Mouse (Mus musculus) forebrain, embryonic 14.5 days (tissue): ENCODE data around the gene Acvr1b. TPM values are rescaled to one million over a fixed set of nuclear protein-coding genes. Genes with fewer than 3 reads are reported as not detected.

Source experiments
- ATAC-seq: fragments of 200-750 bp; cut with Nextera tagmentation; 2 replicates; pipeline ENCODE4 v1.8.0; 2017; ENCODE audit warnings: mild to moderate bottlenecking, moderate library complexity
- DNase-seq: peaks from one replicate; pipeline ENCODE4 v3.0.0-alpha.2; 2015; ENCODE audit warnings: low spot score
- H3K27ac ChIP-seq: fragments of 300-500 bp; sonication (generic); 2 replicates; pipeline ENCODE4 v1.5.1; 2014; ENCODE audit warnings: low read depth, mild to moderate bottlenecking, control low read depth, low read length, moderate library complexity
- H3K27me3 ChIP-seq: fragments of 300-500 bp; sonication (generic); replicated peaks from 2 replicates; pipeline ENCODE4 v1.6.1; 2014; ENCODE audit warnings: low read length, control low read depth, mixed read lengths; ENCODE audit not compliant: control insufficient read depth, insufficient read depth
- H3K36me3 ChIP-seq: fragments of 300-500 bp; sonication (generic); 2 replicates; pipeline ENCODE4 v1.6.1; 2014; ENCODE audit warnings: low read length, control low read depth; ENCODE audit not compliant: control insufficient read depth, insufficient read depth
- H3K4me1 ChIP-seq: fragments of 300-500 bp; sonication (generic); 2 replicates; pipeline ENCODE4 v1.6.1; 2014; ENCODE audit warnings: antibody characterized with exemption, low read length, control low read depth; ENCODE audit not compliant: control insufficient read depth, insufficient read depth
- H3K4me2 ChIP-seq: fragments of 300-500 bp; sonication (generic); 2 replicates; pipeline ENCODE4 v1.6.1; 2014; ENCODE audit warnings: mild to moderate bottlenecking, control low read depth, low read length
- H3K4me3 ChIP-seq: fragments of 300-500 bp; sonication (generic); 2 replicates; pipeline ENCODE4 v1.5.1; 2014; ENCODE audit warnings: low read depth, low read length, control low read depth
- H3K9ac ChIP-seq: fragments of 300-500 bp; sonication (generic); 2 replicates; pipeline ENCODE4 v1.6.1; 2014; ENCODE audit warnings: mild to moderate bottlenecking, low read length, control low read depth, moderate library complexity
- H3K9me3 ChIP-seq: fragments of 300-500 bp; sonication (generic); replicated peaks from 2 replicates; pipeline ENCODE4 v1.6.1; 2016; ENCODE audit warnings: low read length, control low read depth, mixed read lengths; ENCODE audit not compliant: control insufficient read depth
- WGBS: fragments of 180-500 bp; shearing (Covaris S2); extraction: QIAGEN DNeasy Blood & Tissue Kit; methylation state at CpG from one replicate; pipeline ENCODE4 v1.1.7; 2014; 5-methylcytosine and 5-hydroxymethylcytosine counted together
- polyA plus RNA-seq: library from polyadenylated mRNA; unstranded; fragments of >200 nt; fragmentation: Nextera tagmentation; extraction: Ambion mirVana; gene quantifications from 2 replicates; pipeline ENCODE4 v1.2.1, GENCODE M21; 2014

Acvr1b gene
- polyA plus RNA-seq, 1 experiment from 2014 or later: 24.7 TPM

GRCm38 (mm10) chr15:101167553-101167952 lies 6.3 kb upstream of the Acvr1b start:
- Histone ChIP-seq H3K9me3 (no peaks in the 10 kb centered on the region), H3K4me2 (no peak overlapping the region), H3K27me3 (no peaks in the 10 kb centered on the region; the same call in 1 of the 2 replicates), H3K27ac (no peak overlapping the region), H3K36me3 (no peaks in the 10 kb centered on the region), H3K9ac (no peak overlapping the region), H3K4me1 (peaks cover 23% of the 10 kb centered on the region), H3K4me3 (no peak overlapping the region)
- ATAC-seq (no peak), DNase-seq (no peak)
- WGBS: 64% methylated on average over 11 of the region's 11 CpGs

- H3K9ac ChIP-seq: no peak overlapping the region
- peaks cover 4% of the 10 kb centered on the region; the same call in 1 of the 2 replicates for H3K4me1 ChIP-seq
- no peak for DNase-seq
- H3K9me3 ChIP-seq: no peaks in the 10 kb centered on the region
- ATAC-seq: no peak
- H3K27me3 ChIP-seq: no peaks in the 10 kb centered on the region; the same call in 1 of the 2 replicates
- H3K27ac ChIP-seq: no peak overlapping the region
- 94% methylated on average over 5 of the region's 5 CpGs for WGBS
- no peaks in the 10 kb centered on the region for H3K36me3 ChIP-seq
- no peak overlapping the region for H3K4me3 ChIP-seq
- no peak overlapping the region for H3K4me2 ChIP-seq
Measured at GRCm38 (mm10) chr15:101169910-101170309, 4.0 kb upstream of the Acvr1b start.

- H3K4me3 ChIP-seq: no peak overlapping the region
- H3K27ac ChIP-seq: no peak overlapping the region
- H3K4me1 ChIP-seq: peaks cover 4% of the 10 kb centered on the region; the same call in 1 of the 2 replicates
- 79% methylated on average over 10 of the region's 10 CpGs for WGBS
- no peak for ATAC-seq
- DNase-seq: no peak
- H3K27me3 ChIP-seq: no peaks in the 10 kb centered on the region; the same call in 1 of the 2 replicates
- H3K36me3 ChIP-seq: no peaks in the 10 kb centered on the region
- no peak overlapping the region for H3K4me2 ChIP-seq
- H3K9me3 ChIP-seq: no peaks in the 10 kb centered on the region
- no peak overlapping the region for H3K9ac ChIP-seq
Measured at GRCm38 (mm10) chr15:101170413-101170980, 3.4 kb upstream of the Acvr1b start.

- DNase-seq: no peak
- no peaks in the 10 kb centered on the region for H3K9me3 ChIP-seq
- H3K27ac ChIP-seq: no peak overlapping the region
- no peak overlapping the region for H3K9ac ChIP-seq
- H3K4me3 ChIP-seq: no peak overlapping the region
- no peaks in the 10 kb centered on the region for H3K36me3 ChIP-seq
- WGBS: 82% methylated on average over 4 of the region's 4 CpGs
- no peak for ATAC-seq
- H3K4me1 ChIP-seq: peaks cover 4% of the 10 kb centered on the region
- H3K27me3 ChIP-seq: no peaks in the 10 kb centered on the region; the same call in 1 of the 2 replicates
- H3K4me2 ChIP-seq: no peak overlapping the region
Measured at GRCm38 (mm10) chr15:101171272-101171671, 2.6 kb upstream of the Acvr1b start.

GRCm38 (mm10) chr15:101172016-101172415 lies 1.9 kb upstream of the Acvr1b start:
- H3K27ac ChIP-seq: no peak overlapping the region
- ATAC-seq (no peak), DNase-seq (no peak)
- H3K9me3 ChIP-seq: no peaks in the 10 kb centered on the region
- no peaks in the 10 kb centered on the region for H3K36me3 ChIP-seq
- no peak overlapping the region for H3K4me2 ChIP-seq
- no peaks in the 10 kb centered on the region; the same call in 1 of the 2 replicates for H3K27me3 ChIP-seq
- no peak overlapping the region for H3K9ac ChIP-seq
- 89% methylated on average over 2 of the region's 2 CpGs for WGBS
- H3K4me3 ChIP-seq: no peak overlapping the region
- peaks cover 7% of the 10 kb centered on the region for H3K4me1 ChIP-seq

- H3K27me3 ChIP-seq: no peaks in the 10 kb centered on the region; the same call in 1 of the 2 replicates
- no peaks in the 10 kb centered on the region for H3K36me3 ChIP-seq
- DNase-seq: no peak
- peak overlapping the region; percentile 96 for H3K9ac ChIP-seq
- H3K9me3 ChIP-seq: no peaks in the 10 kb centered on the region
- H3K4me3 ChIP-seq: peak overlapping the region; percentile 90
- peak overlapping the region; percentile 86 for H3K4me2 ChIP-seq
- WGBS: under 1% methylated on average over 41 of the region's 46 CpGs
- H3K27ac ChIP-seq: peak overlapping the region; percentile 85
- ATAC-seq: peak; percentile 64
- peaks cover 24% of the 10 kb centered on the region for H3K4me1 ChIP-seq
Measured at GRCm38 (mm10) chr15:101174294-101175130, 645 bp downstream of the Acvr1b start.

GRCm38 (mm10) chr15:101175131-101175460 lies 1.2 kb downstream of the Acvr1b start:
- Histone ChIP-seq H3K4me1 (peaks cover 25% of the 10 kb centered on the region), H3K4me2 (peak overlapping the region; percentile 86), H3K36me3 (no peaks in the 10 kb centered on the region), H3K4me3 (peak overlapping the region; percentile 90), H3K27ac (0 out of 2 replicates have a peak overlapping the region, but pooled peaks have one; percentile 85), H3K9ac (peak overlapping the region; percentile 96), H3K9me3 (no peaks in the 10 kb centered on the region), H3K27me3 (no peaks in the 10 kb centered on the region; the same call in 1 of the 2 replicates)
- ATAC-seq (no peak), DNase-seq (no peak)
- WGBS: 6% methylated on average over 5 of the region's 5 CpGs

- Histone ChIP-seq H3K4me3 (peak overlapping the region; percentile 90), H3K27me3 (no peaks in the 10 kb centered on the region; the same call in 1 of the 2 replicates), H3K4me2 (peak overlapping the region; percentile 86), H3K9me3 (no peaks in the 10 kb centered on the region), H3K36me3 (no peaks in the 10 kb centered on the region), H3K9ac (peak overlapping the region; percentile 96), H3K4me1 (peaks cover 28% of the 10 kb centered on the region), H3K27ac (peak overlapping the region; percentile 55)
- ATAC-seq (no peak), DNase-seq (no peak)
- WGBS: 16% methylated on average over 17 of the region's 17 CpGs
Measured at GRCm38 (mm10) chr15:101175613-101176283, 1.9 kb downstream of the Acvr1b start.
